ENCODE assay signal across 19 mouse cellular contexts in the genomic region with DNA sequence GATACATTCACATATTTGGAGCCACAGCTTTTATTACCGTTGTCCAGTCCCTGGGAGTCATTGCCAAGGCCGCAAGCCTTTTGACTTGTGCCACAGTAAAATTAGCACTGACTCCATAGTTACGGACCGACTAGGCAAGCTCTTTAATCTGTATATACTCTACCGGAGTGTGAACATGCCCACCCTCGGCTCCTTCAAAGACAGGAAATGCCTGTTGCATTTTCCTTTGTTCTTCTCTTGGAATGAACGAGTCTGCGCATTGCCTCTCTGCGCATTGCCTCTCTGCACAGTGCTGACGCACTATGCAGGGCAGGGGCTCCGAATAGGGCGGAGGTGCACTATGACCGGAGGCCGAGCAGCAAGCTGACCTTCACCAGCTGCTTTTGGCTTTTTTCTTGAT.
"Had no signal": no experiment of that assay in that cellular context is flagged by ENCODE, and none has a peak within 500 bp of the region (broad histone marks: within the 10 kb centered on the region; RNA-seq: fewer than 3 reads in every experiment).

No protein-coding gene starts in this region.

- DNase-seq: kidney, adult 9 months; kidney, postnatal 14 days; kidney, postnatal 4 days; left cerebral cortex, postnatal 4 days; liver, postnatal 0 days; lung, postnatal 10 days; lung, postnatal 4 days; midbrain, embryonic 14.5 days; right cerebral cortex, postnatal 4 days; thymus, adult 18-20 months; thymus, postnatal 14 days; thymus, postnatal 4 days had no signal

- H3K9me3 ChIP-seq: limb, embryonic 15.5 days; lung, embryonic 15.5 days had no signal

- ATAC-seq: liver, postnatal 0 days had no signal

- H3K4me3 ChIP-seq: limb, embryonic 12.5 days; limb, embryonic 15.5 days; lung, embryonic 15.5 days had no signal

- H3K36me3 ChIP-seq: limb, embryonic 12.5 days; limb, embryonic 15.5 days; lung, embryonic 15.5 days had no signal

- H3K9ac ChIP-seq: limb, embryonic 12.5 days; limb, embryonic 15.5 days; liver, embryonic 14.5 days; liver, postnatal 0 days; lung, embryonic 15.5 days had no signal

- H3K4me1 ChIP-seq: limb, embryonic 12.5 days; limb, embryonic 15.5 days; lung, embryonic 15.5 days had no signal

- H3K27ac ChIP-seq: limb, embryonic 12.5 days; limb, embryonic 15.5 days; liver, embryonic 14.5 days; lung, embryonic 15.5 days; stomach, postnatal 0 days had no signal

- H3K27me3 ChIP-seq: limb, embryonic 12.5 days; limb, embryonic 15.5 days; lung, embryonic 15.5 days had no signal

- H3K4me2 ChIP-seq: limb, embryonic 12.5 days; limb, embryonic 15.5 days; liver, embryonic 11.5 days; lung, embryonic 15.5 days; midbrain, embryonic 11.5 days had no signal
